Mouse (Mus musculus): ENCODE results near the gene Rps21.

DNA sequence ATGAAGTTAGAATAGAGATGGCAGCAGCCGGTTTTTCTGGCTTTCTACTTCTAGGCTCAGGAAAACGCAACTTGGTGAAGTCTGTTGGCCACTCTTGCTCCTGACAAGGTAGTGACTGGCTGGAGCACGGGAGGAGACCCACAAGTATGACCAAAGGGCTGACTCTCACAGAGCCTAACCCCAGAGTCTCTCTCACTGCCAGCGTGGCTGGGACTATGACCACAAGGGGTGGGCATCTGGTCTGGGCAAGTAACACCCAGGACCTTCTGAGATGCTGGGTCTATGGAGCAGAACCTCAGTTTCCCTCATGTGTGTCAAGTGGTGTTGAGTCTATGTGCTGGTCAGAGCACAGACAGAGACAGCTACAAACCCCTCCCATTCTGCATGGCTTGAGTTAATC is 19.2 kb downstream of the Rps21 start:
- TF ChIP-seq CTCF (IDR thresholded peaks at IDR 0.05; ENCODE audit: low read depth, low read length) (no peak), GATA2 (IDR thresholded peaks at IDR 0.05; ENCODE audit: borderline replicate concordance, low read depth, low read length) (no peak)
